Mouse (Mus musculus) heart, adult 11 months (tissue): ENCODE results near the gene Tmigd3.

Experiments
- DNase-seq: peaks from one replicate; pipeline ENCODE4 v3.0.0; 2022

Tmigd3 gene

GRCm38 (mm10) chr3:105870558-105870957 is at the start of gene Tmigd3, which contains the start of gene Adora3:
Tmigd3 (plus strand) TSS chr3:105870903.
Adora3 (plus strand) TSS chr3:105870858.
- no peak for DNase-seq

- peak; percentile 17 for DNase-seq
These were observed 49.2 kb upstream of the Tmigd3 start for GRCm38 (mm10) chr3:105821504-105821903.

GRCm38 (mm10) chr3:105823609-105824008 is 47.1 kb upstream of the Tmigd3 start:
- DNase-seq: no peak

GRCm38 (mm10) chr3:105824103-105824502 is 46.6 kb upstream of the Tmigd3 start:
- DNase-seq: peak; percentile 98

GRCm38 (mm10) chr3:105824704-105825103 is 46.0 kb upstream of the Tmigd3 start:
- peak; percentile 82 for DNase-seq

- DNase-seq: peak; percentile 99
These were observed 45.1 kb upstream of the Tmigd3 start for GRCm38 (mm10) chr3:105825501-105826161.

- DNase-seq: peak; percentile 55
These were observed 39.1 kb upstream of the Tmigd3 start for GRCm38 (mm10) chr3:105831584-105831983.

GRCm38 (mm10) chr3:105835875-105836274 is 34.8 kb upstream of the Tmigd3 start:
- peak; percentile 64 for DNase-seq

- DNase-seq: no peak
These were observed 33.8 kb upstream of the Tmigd3 start for GRCm38 (mm10) chr3:105836883-105837282.

GRCm38 (mm10) chr3:105838655-105839054 is 32.0 kb upstream of the Tmigd3 start:
- DNase-seq: peak; percentile 72

GRCm38 (mm10) chr3:105839836-105840235 is 30.9 kb upstream of the Tmigd3 start:
- DNase-seq: peak; percentile 91

GRCm38 (mm10) chr3:105846294-105847069 is 24.2 kb upstream of the Tmigd3 start:
- peak; percentile 61 for DNase-seq

GRCm38 (mm10) chr3:105853781-105854180 is 16.9 kb upstream of the Tmigd3 start:
- no peak for DNase-seq

GRCm38 (mm10) chr3:105854786-105855185 is 15.9 kb upstream of the Tmigd3 start:
- DNase-seq: no peak

GRCm38 (mm10) chr3:105857513-105857912 is 13.2 kb upstream of the Tmigd3 start:
- DNase-seq: no peak

- peak; percentile 61 for DNase-seq
These were observed 8.8 kb upstream of the Tmigd3 start for GRCm38 (mm10) chr3:105861747-105862366.

GRCm38 (mm10) chr3:105864123-105864522 is 6.6 kb upstream of the Tmigd3 start:
- DNase-seq: peak; percentile 92

- DNase-seq: no peak
These were observed 5.6 kb upstream of the Tmigd3 start for GRCm38 (mm10) chr3:105865122-105865521.

GRCm38 (mm10) chr3:105868135-105868534 is 2.6 kb upstream of the Tmigd3 start:
- DNase-seq: no peak

GRCm38 (mm10) chr3:105872034-105872433 is 1.3 kb downstream of the Tmigd3 start:
- DNase-seq: peak; percentile 89

- no peak for DNase-seq
These were observed 1.9 kb downstream of the Tmigd3 start for GRCm38 (mm10) chr3:105872579-105872978.

GRCm38 (mm10) chr3:105873451-105874445 is 3.0 kb downstream of the Tmigd3 start:
- DNase-seq: peak; percentile 93
